Mouse (Mus musculus) heart, postnatal 25 days (tissue): ENCODE measurements around the gene Ivns1abp. TPM values are rescaled to one million over a fixed set of nuclear protein-coding genes. Genes with fewer than 3 reads are reported as not detected.
"Not testable (repeated sequence)": the region's sequence is repeated elsewhere in the genome, so short reads cannot be mapped to it uniquely, and the experiment has no call there.

ENCODE experiments used
- DNase-seq: peaks from one replicate; pipeline ENCODE4 v3.0.0; 2022; ENCODE audit warnings: low spot score
- intact Hi-C: fragments of 180-260 bp; cut with DNase I; formaldehyde crosslinking; loops from one replicate; pipeline ENCODE4 v1.15.1; 2025
- total RNA-seq, 2 experiments: library from RNA; stranded (reverse); gene quantifications; 2 replicates each; pipeline ENCODE4 v1.2.3; 2021

The Ivns1abp gene
- total RNA-seq = 100 to 1,000 TPM; 516 to 557 TPM

GRCm38 (mm10) chr1:151344283-151345108 is at the start of gene Ivns1abp:
Gene Ivns1abp, plus strand, starts transcription at chr1:151344477.
- DNase-seq = peak; percentile 97
- intact Hi-C loops = loop anchor here (2.0 to 5.0 kb wide), 2 partner anchors 197 to 266 kb away; no protein-coding TSS in a partner anchor

GRCm38 (mm10) chr1:151295486-151295885 is 48.8 kb upstream of the Ivns1abp start:
- intact Hi-C loops = no loop called here
- DNase-seq = no peak

GRCm38 (mm10) chr1:151296621-151297020 is 47.7 kb upstream of the Ivns1abp start:
- no peak for DNase-seq
- intact Hi-C loops = no loop called here

- DNase-seq = no peak
- intact Hi-C loops = no loop called here
Observed at GRCm38 (mm10) chr1:151297025-151297424, 47.3 kb upstream of the Ivns1abp start.

GRCm38 (mm10) chr1:151297596-151297995 is 46.7 kb upstream of the Ivns1abp start:
- no peak for DNase-seq
- intact Hi-C loops = no loop called here

DNA sequence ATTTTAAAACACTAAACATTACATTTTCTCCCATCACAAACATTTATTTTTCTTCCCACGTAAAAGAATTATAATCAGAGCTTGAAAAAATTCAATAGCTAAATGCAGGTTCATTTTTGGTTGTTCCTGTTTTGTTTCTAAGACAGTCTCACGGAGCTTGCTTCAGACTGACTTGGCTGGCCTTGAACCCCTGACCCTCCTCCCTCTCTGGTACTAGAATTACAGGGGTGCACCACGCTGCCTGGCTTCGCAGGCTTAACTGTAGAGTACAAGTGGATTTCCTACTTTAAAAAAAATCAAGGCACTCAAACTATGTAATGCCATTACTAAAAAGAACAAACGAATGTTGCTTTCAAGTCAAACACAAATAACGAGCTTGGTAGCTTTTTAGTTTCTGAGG is 42.8 kb upstream of the Ivns1abp start:
- intact Hi-C loops = no loop called here
- DNase-seq = no peak

DNA sequence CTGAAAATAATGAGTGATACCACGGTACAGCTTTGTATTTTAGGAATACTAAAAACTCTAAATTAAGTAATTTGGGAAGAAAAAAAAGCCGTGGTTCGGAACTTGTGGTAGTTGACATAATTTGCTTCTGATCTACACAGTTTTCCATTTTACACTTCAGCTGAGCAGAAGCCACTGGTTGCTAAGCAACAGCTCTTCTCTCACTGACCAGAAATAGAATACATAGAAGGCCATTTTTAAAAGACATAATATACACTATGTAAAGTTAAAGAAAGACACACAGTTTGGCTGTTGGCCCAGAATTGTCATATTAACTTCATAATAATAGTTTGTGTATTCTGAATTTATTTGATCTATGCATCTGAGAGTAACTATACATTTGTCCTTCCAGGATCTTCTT is 42.4 kb upstream of the Ivns1abp start:
- DNase-seq = no peak
- intact Hi-C loops = no loop called here

- intact Hi-C loops = no loop called here
- DNase-seq = no peak
Observed at GRCm38 (mm10) chr1:151303265-151303664, 41.0 kb upstream of the Ivns1abp start.

GRCm38 (mm10) chr1:151305001-151305400 is 39.3 kb upstream of the Ivns1abp start:
- intact Hi-C loops = not testable (repeated sequence)

GRCm38 (mm10) chr1:151307059-151307458 is 37.2 kb upstream of the Ivns1abp start:
- intact Hi-C loops = no loop called here

More at GRCm38 (mm10) chr1:151305001-151305400, 39.3 kb upstream of the Ivns1abp start:
- not testable (repeated sequence) for DNase-seq

GRCm38 (mm10) chr1:151307821-151308220 is 36.5 kb upstream of the Ivns1abp start:
- intact Hi-C loops = no loop called here
- DNase-seq = no peak

More at GRCm38 (mm10) chr1:151307059-151307458, 37.2 kb upstream of the Ivns1abp start:
- no peak for DNase-seq

DNA sequence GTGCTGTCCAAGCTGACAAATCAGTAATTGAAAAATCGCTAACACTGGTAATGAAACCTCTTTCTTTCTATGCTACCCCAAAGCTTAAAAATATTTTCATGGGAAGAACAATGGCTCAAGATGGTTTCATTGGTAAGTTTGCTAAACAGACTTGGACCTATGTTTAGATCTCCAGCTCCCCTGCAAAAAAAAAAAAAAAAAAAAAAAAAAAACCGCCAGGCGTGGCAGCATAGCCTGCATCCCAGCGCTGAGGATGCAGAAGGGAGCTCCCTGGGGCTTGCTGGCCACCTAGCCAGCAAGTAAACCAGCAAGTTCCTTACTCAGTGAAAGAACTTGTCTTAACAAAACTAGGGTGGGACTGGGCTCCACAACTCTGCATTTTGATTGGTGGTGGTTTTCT is 35.8 kb upstream of the Ivns1abp start:
- intact Hi-C loops = no loop called here
- DNase-seq = no peak

DNA sequence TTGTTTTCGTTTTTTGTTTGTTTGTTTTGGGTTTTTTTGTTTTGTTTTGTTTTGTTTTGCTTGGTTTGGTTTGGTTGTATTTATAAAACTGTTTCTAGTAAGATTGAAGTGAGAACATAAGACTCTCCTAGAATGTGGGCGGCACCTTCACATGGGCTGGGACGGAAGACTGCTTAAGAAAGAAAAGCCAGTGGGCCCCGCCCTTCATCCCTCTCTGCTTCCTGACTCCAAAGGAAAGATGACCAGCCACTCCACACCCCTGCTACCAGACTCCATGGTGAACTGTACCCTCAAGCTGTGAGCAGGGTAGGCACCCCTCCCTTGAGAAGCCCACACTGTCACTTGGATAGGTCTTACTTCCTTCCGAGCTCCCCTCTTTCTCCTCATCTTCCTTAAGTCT is 33.8 kb upstream of the Ivns1abp start:
- DNase-seq = no peak
- intact Hi-C loops = no loop called here

GRCm38 (mm10) chr1:151311379-151311778 is 32.9 kb upstream of the Ivns1abp start:
- intact Hi-C loops = no loop called here
- no peak for DNase-seq

GRCm38 (mm10) chr1:151319267-151319666 is 25.0 kb upstream of the Ivns1abp start:
- intact Hi-C loops = no loop called here
- DNase-seq = no peak

GRCm38 (mm10) chr1:151320408-151320807 is 23.9 kb upstream of the Ivns1abp start:
- DNase-seq = no peak
- intact Hi-C loops = no loop called here

- no peak for DNase-seq
Observed at GRCm38 (mm10) chr1:151325328-151325727, 18.9 kb upstream of the Ivns1abp start.

GRCm38 (mm10) chr1:151328341-151329097 is 15.8 kb upstream of the Ivns1abp start:
- no peak for DNase-seq
- intact Hi-C loops = no loop called here

More at GRCm38 (mm10) chr1:151325328-151325727, 18.9 kb upstream of the Ivns1abp start:
- intact Hi-C loops = no loop called here

DNA sequence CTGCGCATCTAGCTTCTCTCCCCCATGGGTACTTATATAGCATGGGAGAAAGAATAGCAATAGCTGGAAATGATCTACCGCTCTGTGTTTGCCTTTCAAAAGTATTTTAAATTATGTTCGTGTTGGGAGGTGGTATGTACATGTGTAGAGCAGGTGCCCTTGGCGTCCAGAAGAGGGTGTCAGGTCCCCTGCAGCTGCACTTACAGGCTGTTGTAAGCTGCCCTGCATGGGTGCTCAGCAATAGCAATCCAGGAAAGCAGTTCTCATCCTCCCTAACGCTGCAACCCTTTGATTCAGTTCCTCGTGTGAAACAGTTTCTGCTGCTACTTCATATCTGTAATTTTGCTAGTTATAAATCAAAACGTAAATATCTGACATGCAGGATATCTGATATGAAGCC is 14.7 kb upstream of the Ivns1abp start:
- intact Hi-C loops = no loop called here
- DNase-seq = no peak

DNA sequence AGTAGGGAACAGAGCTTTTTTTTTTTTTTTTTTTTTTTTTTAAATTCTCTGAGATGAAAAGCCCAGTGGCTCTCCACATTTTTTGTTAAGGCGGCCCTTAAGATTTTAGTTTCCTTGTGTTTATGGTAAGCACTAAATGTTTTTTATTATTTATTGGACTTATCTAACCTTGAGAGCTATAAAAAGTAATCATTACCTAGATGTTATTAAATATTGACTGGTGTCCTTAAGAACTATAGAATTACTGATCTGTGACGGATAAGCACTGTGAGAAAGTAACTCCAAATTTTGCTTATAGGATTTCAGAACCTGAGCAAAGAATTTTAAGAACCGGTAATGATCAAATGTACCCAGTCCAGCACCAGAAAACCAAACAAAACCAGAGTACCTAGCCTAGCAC is 11.5 kb upstream of the Ivns1abp start:
- DNase-seq = no peak

DNA sequence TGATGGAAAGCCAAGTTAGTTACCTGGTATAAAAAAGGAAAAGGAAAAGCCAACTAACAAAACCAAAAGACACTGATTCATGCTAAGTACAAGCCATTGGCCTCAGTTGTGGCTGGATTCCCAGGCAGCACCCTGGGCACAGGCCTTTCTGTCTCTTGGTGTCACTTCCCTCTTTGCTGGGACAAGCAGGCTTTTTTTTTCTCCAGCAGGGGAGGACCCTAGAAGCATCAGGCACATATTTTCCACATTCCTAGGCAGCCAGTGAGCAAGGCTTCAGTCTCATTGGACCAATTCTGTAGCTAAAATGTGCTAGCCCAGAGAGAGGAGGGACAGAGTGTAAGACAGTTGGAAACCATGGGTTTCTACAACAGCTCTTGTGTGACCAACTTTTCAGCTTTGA is 6.0 kb upstream of the Ivns1abp start:
- intact Hi-C loops = no loop called here
- no peak for DNase-seq

More for the DNA sequence above, 11.5 kb upstream of the Ivns1abp start:
- intact Hi-C loops = no loop called here
